32 mouse cellular contexts compared by ENCODE assay signal in the genomic region with DNA sequence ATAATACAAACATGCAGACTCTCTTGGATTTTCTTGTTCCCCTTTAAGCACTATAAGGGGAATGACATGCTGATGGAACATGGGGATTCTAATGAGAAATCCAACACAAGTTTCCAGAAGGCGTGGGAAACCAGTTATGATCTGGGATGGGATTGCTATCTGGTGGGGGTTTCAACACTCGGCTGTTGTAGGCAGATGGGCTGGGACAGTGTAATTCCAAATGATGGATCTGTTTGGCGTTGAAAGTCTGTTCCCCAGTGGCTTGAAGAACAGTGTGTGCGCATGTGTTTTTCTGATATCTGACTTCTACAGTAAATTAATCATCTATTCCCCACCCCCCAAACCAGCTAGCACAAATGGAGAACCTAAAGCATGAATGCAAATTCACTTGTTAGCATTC.
DNase-seq lines count a peak whose midpoint lies in the region; ATAC-seq and TF ChIP-seq lines count a peak whose summit lies in the region.
"Had no signal": no experiment of that assay in that cellular context is flagged by ENCODE, and none has a peak within 500 bp of the region (broad histone marks: within the 10 kb centered on the region; RNA-seq: fewer than 3 reads in every experiment).

No protein-coding gene starts in this region.

- no peaks in the 10 kb centered on the region for H3K36me3 ChIP-seq in forebrain, embryonic 16.5 days (ENCODE audit: control insufficient read depth, insufficient read depth)
- no peaks in the 10 kb centered on the region for H3K36me3 ChIP-seq in forebrain, embryonic 11.5 days (ENCODE audit: control insufficient read depth, insufficient read depth, low read length)
- H3K36me3 ChIP-seq in midbrain, postnatal 0 days (ENCODE audit: insufficient read depth, low read length) = no peaks in the 10 kb centered on the region
- no peaks in the 10 kb centered on the region for H3K36me3 ChIP-seq in midbrain, embryonic 13.5 days
- H3K36me3 ChIP-seq in kidney, embryonic 15.5 days = no peaks in the 10 kb centered on the region
- H3K36me3 ChIP-seq: embryonic facial prominence, embryonic 12.5 days; heart, embryonic 10.5 days; heart, embryonic 15.5 days; hindbrain, embryonic 13.5 days; limb, embryonic 13.5 days; lung, embryonic 15.5 days; midbrain, embryonic 10.5 days; neural tube, embryonic 12.5 days had no signal

- 75% methylated on average over 4 of the region's 4 CpGs for WGBS in forebrain, embryonic 16.5 days
- 92% methylated on average over 4 of the region's 4 CpGs for WGBS in forebrain, embryonic 11.5 days
- 78% methylated on average over 4 of the region's 4 CpGs for WGBS in midbrain, postnatal 0 days
- WGBS in midbrain, embryonic 13.5 days = 87% methylated on average over 4 of the region's 4 CpGs
- WGBS in kidney, embryonic 15.5 days = 72% methylated on average over 4 of the region's 4 CpGs

- H3K27me3 ChIP-seq in forebrain, embryonic 16.5 days (replicated peaks; ENCODE audit: control insufficient read depth, insufficient read depth, low read length) = no peaks in the 10 kb centered on the region
- H3K27me3 ChIP-seq in forebrain, embryonic 11.5 days (ENCODE audit: control insufficient read depth, insufficient read depth, low read length) = no peaks in the 10 kb centered on the region
- no peaks in the 10 kb centered on the region for H3K27me3 ChIP-seq in midbrain, postnatal 0 days (ENCODE audit: insufficient read depth, low read length)
- H3K27me3 ChIP-seq in midbrain, embryonic 13.5 days = no peaks in the 10 kb centered on the region
- H3K27me3 ChIP-seq in kidney, embryonic 15.5 days = no peaks in the 10 kb centered on the region
- H3K27me3 ChIP-seq: embryonic facial prominence, embryonic 12.5 days; heart, embryonic 15.5 days; hindbrain, embryonic 13.5 days; limb, embryonic 13.5 days; lung, embryonic 15.5 days; neural tube, embryonic 12.5 days had no signal

- H3K4me3 ChIP-seq in forebrain, embryonic 16.5 days (replicated peaks; ENCODE audit: low read length) = no peak overlapping the region
- no peak overlapping the region for H3K4me3 ChIP-seq in forebrain, embryonic 11.5 days (ENCODE audit: low read depth, low read length)
- no peak overlapping the region for H3K4me3 ChIP-seq in midbrain, postnatal 0 days (ENCODE audit: low read depth, low read length)
- no peak overlapping the region for H3K4me3 ChIP-seq in midbrain, embryonic 13.5 days (replicated peaks)
- H3K4me3 ChIP-seq in kidney, embryonic 15.5 days (replicated peaks) = no peak overlapping the region
- H3K4me3 ChIP-seq: embryonic facial prominence, embryonic 12.5 days; heart, embryonic 10.5 days; heart, embryonic 15.5 days; hindbrain, embryonic 13.5 days; left cerebral cortex, adult 2 months; limb, embryonic 13.5 days; lung, embryonic 15.5 days; midbrain, embryonic 10.5 days; myocyte; neural tube, embryonic 12.5 days had no signal

- no peaks in the 10 kb centered on the region for H3K9me3 ChIP-seq in forebrain, embryonic 16.5 days (ENCODE audit: control insufficient read depth, low read length)
- H3K9me3 ChIP-seq in forebrain, embryonic 11.5 days (ENCODE audit: control insufficient read depth, low read length) = no peaks in the 10 kb centered on the region
- no peaks in the 10 kb centered on the region for H3K9me3 ChIP-seq in midbrain, postnatal 0 days (ENCODE audit: low read length)
- H3K9me3 ChIP-seq in midbrain, embryonic 13.5 days = no peaks in the 10 kb centered on the region
- H3K9me3 ChIP-seq in kidney, embryonic 15.5 days (replicated peaks) = no peaks in the 10 kb centered on the region
- H3K9me3 ChIP-seq: embryonic facial prominence, embryonic 12.5 days; heart, embryonic 10.5 days; heart, embryonic 15.5 days; hindbrain, embryonic 13.5 days; limb, embryonic 13.5 days; lung, embryonic 15.5 days; midbrain, embryonic 10.5 days; neural tube, embryonic 12.5 days had no signal

- no peak overlapping the region for H3K4me2 ChIP-seq in forebrain, embryonic 16.5 days (ENCODE audit: low read length)
- no peak overlapping the region for H3K4me2 ChIP-seq in forebrain, embryonic 11.5 days (ENCODE audit: low read depth, low read length, severe bottlenecking)
- no peak overlapping the region for H3K4me2 ChIP-seq in midbrain, postnatal 0 days (ENCODE audit: low read depth, low read length, poor library complexity, severe bottlenecking)
- no peak overlapping the region for H3K4me2 ChIP-seq in midbrain, embryonic 13.5 days (replicated peaks)
- H3K4me2 ChIP-seq in kidney, embryonic 15.5 days = no peak overlapping the region
- H3K4me2 ChIP-seq: embryonic facial prominence, embryonic 12.5 days; heart, embryonic 15.5 days; hindbrain, embryonic 13.5 days; limb, embryonic 13.5 days; liver, embryonic 11.5 days; lung, embryonic 15.5 days; neural tube, embryonic 12.5 days had no signal

- peaks cover 6% of the 10 kb centered on the region for H3K4me1 ChIP-seq in forebrain, embryonic 16.5 days (replicated peaks; ENCODE audit: control insufficient read depth, insufficient read depth, low read length)
- peaks cover 2% of the 10 kb centered on the region; the same call in 1 of the 2 replicates for H3K4me1 ChIP-seq in forebrain, embryonic 11.5 days (replicated peaks; ENCODE audit: control insufficient read depth, insufficient read depth, low read length)
- H3K4me1 ChIP-seq in midbrain, postnatal 0 days (ENCODE audit: insufficient read depth, low read length) = no peaks in the 10 kb centered on the region
- H3K4me1 ChIP-seq in midbrain, embryonic 13.5 days (replicated peaks) = peaks cover 11% of the 10 kb centered on the region
- peaks cover 13% of the 10 kb centered on the region for H3K4me1 ChIP-seq in kidney, embryonic 15.5 days
- H3K4me1 ChIP-seq: embryonic facial prominence, embryonic 12.5 days; heart, embryonic 10.5 days; heart, embryonic 15.5 days; lung, embryonic 15.5 days had no signal

- H3K27ac ChIP-seq in forebrain, embryonic 16.5 days (ENCODE audit: low read length) = no peak overlapping the region
- no peak overlapping the region for H3K27ac ChIP-seq in forebrain, embryonic 11.5 days (ENCODE audit: low read depth, low read length)
- H3K27ac ChIP-seq in midbrain, postnatal 0 days (ENCODE audit: low read depth, low read length) = no peak overlapping the region
- no peak overlapping the region for H3K27ac ChIP-seq in midbrain, embryonic 13.5 days
- H3K27ac ChIP-seq in kidney, embryonic 15.5 days = no peak overlapping the region
- H3K27ac ChIP-seq: embryonic facial prominence, embryonic 12.5 days; heart, embryonic 10.5 days; heart, embryonic 15.5 days; hindbrain, embryonic 13.5 days; left cerebral cortex, adult 2 months; limb, embryonic 13.5 days; lung, embryonic 15.5 days; midbrain, embryonic 10.5 days; neural tube, embryonic 12.5 days; stomach, postnatal 0 days had no signal

- no peak overlapping the region for H3K9ac ChIP-seq in forebrain, embryonic 16.5 days (replicated peaks; ENCODE audit: low read depth, low read length)
- no peak overlapping the region for H3K9ac ChIP-seq in forebrain, embryonic 11.5 days (ENCODE audit: low read length)
- H3K9ac ChIP-seq in midbrain, postnatal 0 days (replicated peaks; ENCODE audit: low read length, poor library complexity, severe bottlenecking) = no peak overlapping the region
- H3K9ac ChIP-seq in midbrain, embryonic 13.5 days (replicated peaks) = no peak overlapping the region
- no peak overlapping the region for H3K9ac ChIP-seq in kidney, embryonic 15.5 days
- H3K9ac ChIP-seq: embryonic facial prominence, embryonic 12.5 days; heart, embryonic 15.5 days; hindbrain, embryonic 13.5 days; limb, embryonic 13.5 days; lung, embryonic 15.5 days; neural tube, embryonic 12.5 days had no signal

- 0 out of 2 replicates have a peak, but pooled peaks have one; percentile 49 for ATAC-seq in forebrain, embryonic 16.5 days
- ATAC-seq in forebrain, embryonic 11.5 days (replicated peaks; ENCODE audit: low FRiP score) = no peak
- no peak for ATAC-seq in midbrain, postnatal 0 days (ENCODE audit: low FRiP score)
- no peak for ATAC-seq in midbrain, embryonic 13.5 days
- no peak for ATAC-seq in kidney, embryonic 15.5 days (replicated peaks; ENCODE audit: low FRiP score)
- ATAC-seq: inflammation-experienced regulatory T-cells, adult 6 months; midbrain, embryonic 16.5 days; Patski had no signal

- DNase-seq in forebrain, embryonic 11.5 days (ENCODE audit: low spot score) = no peak
- peak; percentile 12 for DNase-seq in midbrain, postnatal 0 days (ENCODE audit: low spot score)
- DNase-seq in layer of hippocampus, adult 9-11 months = peak; percentile 74
- no peak for DNase-seq in urinary bladder, adult 18-20 months (ENCODE audit: low spot score in 2 of 2)
- DNase-seq: cerebellum, adult 9-10 months; cerebellum, postnatal 36 days; embryo, embryonic 11 days; gastrocnemius, postnatal 25 days; heart, adult 11 months; kidney, adult 11 months; kidney, postnatal 4 days; right cerebral cortex, postnatal 4 days; thymus, adult 2 months; thymus, postnatal 36 days had no signal

- no peak for TF ChIP-seq CTCF in midbrain, postnatal 0 days (IDR thresholded peaks at IDR 0.05)

Comparison
In these comparisons a context has a peak if more than half of its experiments do, and no peak if none do; other contexts are left out.
1. DNase-seq: peak in midbrain, postnatal 0 days (single experiment) and layer of hippocampus, adult 9-11 months (single experiment); none in forebrain, embryonic 11.5 days (single experiment) and urinary bladder, adult 18-20 months (0 of 2).